Mouse (Mus musculus) right cerebral cortex, adult 2 months (tissue): ENCODE results near the gene Olfr465-ps1.

Source experiments
- DNase-seq, 2 experiments: peaks; one replicate each; pipeline ENCODE4 v3.0.0; 2021 to 2022; ENCODE audit warnings: low spot score in 2 of 2

The Olfr465-ps1 gene

GRCm38 (mm10) chr13:65137789-65138188, at the start of gene Olfr465-ps1:
TSS of gene Olfr465-ps1 (plus strand) at chr13:65138089.
- no peak for DNase-seq

- no peak for DNase-seq
These were observed 42.0 kb upstream of the Olfr465-ps1 start for GRCm38 (mm10) chr13:65095923-65096322.

- DNase-seq, result no peak
These were observed 40.9 kb upstream of the Olfr465-ps1 start for GRCm38 (mm10) chr13:65097018-65097417.

- DNase-seq, result no peak
These were observed 37.2 kb upstream of the Olfr465-ps1 start for GRCm38 (mm10) chr13:65100678-65101077.

GRCm38 (mm10) chr13:65101232-65101631, 36.7 kb upstream of the Olfr465-ps1 start:
- DNase-seq, result no peak

GRCm38 (mm10) chr13:65111961-65112360, 25.9 kb upstream of the Olfr465-ps1 start:
- DNase-seq, result no peak

- peak; percentile 95 to 96 for DNase-seq
These were observed 25.3 kb upstream of the Olfr465-ps1 start, which contains the start of gene Mfsd14b for GRCm38 (mm10) chr13:65112459-65113110. TSS of gene Mfsd14b (minus strand) at chr13:65112975.

- no peak for DNase-seq
These were observed 24.6 kb upstream of the Olfr465-ps1 start for GRCm38 (mm10) chr13:65113239-65113638.

- DNase-seq, result no peak
These were observed 16.9 kb upstream of the Olfr465-ps1 start for GRCm38 (mm10) chr13:65120984-65121383.

GRCm38 (mm10) chr13:65122111-65122510, 15.8 kb upstream of the Olfr465-ps1 start:
- no peak for DNase-seq

- no peak for DNase-seq
These were observed 10.6 kb upstream of the Olfr465-ps1 start for GRCm38 (mm10) chr13:65127063-65127847.

- no peak for DNase-seq
These were observed 12.1 kb downstream of the Olfr465-ps1 start, which contains the start of gene Olfr466 for GRCm38 (mm10) chr13:65149940-65150339. TSS of gene Olfr466 (plus strand) at chr13:65150240.

GRCm38 (mm10) chr13:65174102-65174501, 36.2 kb downstream of the Olfr465-ps1 start:
- no peak for DNase-seq

GRCm38 (mm10) chr13:65175734-65176471, 38.0 kb downstream of the Olfr465-ps1 start:
- DNase-seq, result peak; percentile 2 to 12

- DNase-seq, result no peak
These were observed 38.7 kb downstream of the Olfr465-ps1 start for GRCm38 (mm10) chr13:65176472-65177091.
